Mouse (Mus musculus) heart, postnatal 0 days (tissue): ENCODE data around the gene Smad9. TPM values are rescaled to one million over a fixed set of nuclear protein-coding genes. Genes with fewer than 3 reads are reported as not detected.

Experiments
- ATAC-seq: fragments of 200-750 bp; cut with Nextera tagmentation; 2 replicates; pipeline ENCODE4 v1.8.0; 2017; ENCODE audit warnings: low read depth, moderate number of reproducible peaks, moderate library complexity; ENCODE audit not compliant: insufficient read depth
- DNase-seq: peaks from one replicate; pipeline ENCODE4 v3.0.0-alpha.2; 2016; ENCODE audit warnings: low spot score
- H3K27ac ChIP-seq: fragments of 300-500 bp; sonication (generic); 2 replicates; pipeline ENCODE4 v1.5.1; 2014; ENCODE audit warnings: low read depth, mild to moderate bottlenecking
- H3K27me3 ChIP-seq: fragments of 300-500 bp; sonication (generic); 2 replicates; pipeline ENCODE4 v1.6.1; 2014; ENCODE audit warnings: low read length, mixed read lengths; ENCODE audit not compliant: control insufficient read depth, insufficient read depth
- H3K36me3 ChIP-seq: fragments of 300-500 bp; sonication (generic); replicated peaks from 2 replicates; pipeline ENCODE4 v1.6.1; 2014; ENCODE audit warnings: low read length, mixed read lengths; ENCODE audit not compliant: control insufficient read depth, insufficient read depth
- H3K4me1 ChIP-seq: fragments of 300-500 bp; sonication (generic); 2 replicates; pipeline ENCODE4 v1.6.1; 2014; ENCODE audit warnings: antibody characterized with exemption; ENCODE audit not compliant: control insufficient read depth, insufficient read depth
- H3K4me2 ChIP-seq: fragments of 300-500 bp; sonication (generic); 2 replicates; pipeline ENCODE4 v1.6.1; 2014; ENCODE audit warnings: low read depth, mild to moderate bottlenecking, low read length, moderate library complexity
- H3K4me3 ChIP-seq: fragments of 300-500 bp; sonication (generic); 2 replicates; pipeline ENCODE4 v1.5.1; 2014; ENCODE audit warnings: low read depth, low read length
- H3K9ac ChIP-seq: fragments of 300-500 bp; sonication (generic); replicated peaks from 2 replicates; pipeline ENCODE4 v1.6.1; 2014; ENCODE audit warnings: low read depth, low read length, mixed read lengths
- H3K9me3 ChIP-seq: fragments of 300-500 bp; sonication (generic); replicated peaks from 2 replicates; pipeline ENCODE4 v1.6.1; 2016; ENCODE audit warnings: low read length; ENCODE audit not compliant: control insufficient read depth
- CTCF ChIP-seq: IDR thresholded peaks from 2 replicates; pipeline ENCODE4 v1.5.1; 2016; ENCODE audit warnings: antibody characterized with exemption, control low read depth, low read depth
- EP300 ChIP-seq: IDR thresholded peaks from 2 replicates; pipeline ENCODE4 v1.6.1; 2016; ENCODE audit warnings: antibody characterized with exemption, low read depth
- WGBS: fragments of 180-500 bp; shearing (Covaris S2); extraction: QIAGEN DNeasy Blood & Tissue Kit; methylation state at CpG from one replicate; pipeline ENCODE4 v1.1.7; 2014; 5-methylcytosine and 5-hydroxymethylcytosine counted together
- polyA plus RNA-seq: library from polyadenylated mRNA; unstranded; fragments of >200 nt; fragmentation: Nextera tagmentation; extraction: Ambion mirVana; gene quantifications from 2 replicates; pipeline ENCODE4 v1.2.1, GENCODE M21; 2015
- total RNA-seq: library from RNA; depleted of rRNA; stranded (reverse); fragments of >200 nt; gene quantifications from 2 replicates; pipeline ENCODE4 v1.2.3, GENCODE M21; 2014; ENCODE audit warnings: low replicate concordance; rRNA removed

Smad9 gene
- total RNA-seq (0.69 and 1.0 TPM in 2 replicates), polyA plus RNA-seq (0.27 and 0.30 TPM in 2 replicates)

DNA sequence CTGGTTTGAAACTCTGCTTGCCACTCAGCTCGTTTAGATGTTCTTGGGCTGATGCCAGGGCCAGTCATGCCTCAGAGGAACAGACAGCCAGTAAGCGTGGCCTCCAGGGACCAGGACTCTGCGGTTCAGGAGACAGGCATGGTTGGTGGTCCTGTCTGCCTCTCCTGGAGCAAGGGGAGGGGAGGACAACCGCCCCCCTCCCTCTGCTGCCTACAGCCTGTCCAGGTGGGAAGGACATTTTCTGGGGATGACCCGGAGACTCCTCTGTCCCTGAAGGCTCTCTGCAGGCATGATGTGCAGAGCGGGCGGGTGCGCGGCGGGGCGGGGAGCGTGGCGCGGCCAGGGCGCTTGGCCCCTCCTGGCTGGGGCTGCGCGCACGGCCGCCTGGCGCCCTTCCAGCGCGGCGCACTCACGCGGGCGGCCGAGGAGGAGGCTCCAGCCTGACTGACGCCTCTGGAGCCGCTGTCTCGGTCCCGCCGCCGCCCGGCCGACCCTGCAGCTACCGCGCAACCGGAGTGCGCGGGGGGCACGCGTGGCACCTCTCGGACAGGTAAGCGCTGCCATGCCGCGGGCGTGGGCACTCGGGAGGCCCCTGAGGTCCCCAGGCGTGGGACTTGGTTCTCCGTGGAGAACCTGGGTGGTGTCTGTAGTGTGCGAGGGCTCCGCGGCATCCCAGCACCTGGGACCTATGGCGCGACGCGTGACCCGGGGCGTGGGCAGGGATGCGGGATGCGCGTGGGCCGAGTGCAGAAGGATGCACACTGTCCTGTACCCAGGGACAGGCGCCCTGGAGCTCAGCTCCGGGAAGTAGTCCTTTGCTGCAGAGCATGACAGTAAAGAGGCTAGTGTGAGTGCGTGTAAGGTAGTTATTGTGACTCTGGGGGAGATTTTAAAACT lies at the start of gene Smad9:
Gene Smad9 (plus strand): TSS at position 438 of the 897 bp plus-strand sequence.
- peak; percentile 87 for ATAC-seq
- Histone ChIP-seq H3K4me1 (0 out of 2 replicates have a peak, but pooled peaks cover 4% of the 10 kb centered on the region), H3K27ac (peak within 1 kb of the TSS; percentile 28), H3K4me3 (peak within 1 kb of the TSS; percentile 63), H3K4me2 (peak within 1 kb of the TSS; percentile 92), H3K9ac (peak within 1 kb of the TSS; percentile 53), H3K36me3 (peaks cover 5% of the 10 kb centered on the region; the same call in 1 of the 2 replicates), H3K27me3 (no peaks in the 10 kb centered on the region), H3K9me3 (no peaks in the 10 kb centered on the region)
- WGBS: under 1% methylated on average over 59 of the region's 66 CpGs
- DNase-seq: peak; percentile 64
- no peak for TF ChIP-seq EP300
- no peak for TF ChIP-seq CTCF

GRCm38 (mm10) chr3:54708972-54709371 lies 46.4 kb upstream of the Smad9 start:
- Histone ChIP-seq H3K36me3 (peaks cover 87% of the 10 kb centered on the region), H3K4me2 (no peak overlapping the region), H3K9ac (no peak overlapping the region), H3K9me3 (no peaks in the 10 kb centered on the region), H3K4me1 (no peaks in the 10 kb centered on the region), H3K4me3 (no peak overlapping the region), H3K27me3 (no peaks in the 10 kb centered on the region), H3K27ac (no peak overlapping the region)
- ATAC-seq: no peak; the same call in 1 of the 2 replicates
- 55% methylated on average over 9 of the region's 9 CpGs for WGBS
- no peak for TF ChIP-seq EP300
- TF ChIP-seq CTCF: no peak
- DNase-seq: no peak

- Histone ChIP-seq H3K9ac (no peak within 1 kb of the TSS), H3K4me2 (no peak within 1 kb of the TSS), H3K36me3 (peaks cover 84% of the 10 kb centered on the region), H3K27me3 (no peaks in the 10 kb centered on the region), H3K4me3 (no peak within 1 kb of the TSS), H3K4me1 (no peaks in the 10 kb centered on the region), H3K27ac (no peak within 1 kb of the TSS), H3K9me3 (no peaks in the 10 kb centered on the region)
- WGBS: 88% methylated on average over 6 of the region's 6 CpGs
- no peak for ATAC-seq
- no peak for DNase-seq
- TF ChIP-seq CTCF (no peak), EP300 (no peak)
These were observed 41.1 kb upstream of the Smad9 start, which contains the start of gene Gm21958 for GRCm38 (mm10) chr3:54714253-54714652. Gene Gm21958, minus strand, starts transcription at chr3:54714353.

DNA sequence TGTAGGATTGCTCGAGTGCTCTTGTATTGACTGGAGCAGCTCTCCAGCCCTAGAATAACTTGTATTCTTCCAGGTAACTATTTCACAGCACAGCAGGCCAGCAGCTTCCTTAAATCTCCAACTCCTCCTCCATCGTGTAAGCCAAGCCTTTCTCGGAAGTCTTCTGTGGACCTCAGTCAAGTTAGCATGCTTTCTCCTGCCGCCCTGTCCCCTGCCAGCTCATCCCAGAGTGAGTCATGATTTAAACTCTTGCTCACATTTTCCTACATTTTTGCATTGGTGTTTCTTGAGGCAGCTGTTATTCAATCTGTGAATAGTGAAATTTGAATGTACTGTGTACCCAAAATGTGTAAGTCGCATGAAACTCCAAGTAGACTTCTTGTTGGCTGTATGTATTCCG lies 39.9 kb upstream of the Smad9 start:
- H3K4me3 ChIP-seq: no peak overlapping the region
- H3K4me1 ChIP-seq: no peaks in the 10 kb centered on the region
- ATAC-seq: no peak
- H3K36me3 ChIP-seq: peaks cover 79% of the 10 kb centered on the region
- no peak overlapping the region for H3K27ac ChIP-seq
- H3K9me3 ChIP-seq: no peaks in the 10 kb centered on the region
- DNase-seq: no peak
- H3K4me2 ChIP-seq: no peak overlapping the region
- no peak overlapping the region for H3K9ac ChIP-seq
- 85% methylated on average over 6 of the region's 6 CpGs for WGBS
- TF ChIP-seq CTCF (no peak), EP300 (no peak)
- H3K27me3 ChIP-seq: no peaks in the 10 kb centered on the region

- H3K27ac ChIP-seq: no peak overlapping the region
- DNase-seq (no peak), ATAC-seq (no peak)
- no peak for TF ChIP-seq EP300
- no peak for TF ChIP-seq CTCF
- no peak overlapping the region for H3K9ac ChIP-seq
- H3K4me1 ChIP-seq: no peaks in the 10 kb centered on the region
- WGBS: 84% methylated on average over 6 of the region's 6 CpGs
- H3K4me3 ChIP-seq: no peak overlapping the region
- no peaks in the 10 kb centered on the region for H3K9me3 ChIP-seq
- H3K4me2 ChIP-seq: no peak overlapping the region
- peaks cover 78% of the 10 kb centered on the region for H3K36me3 ChIP-seq
- H3K27me3 ChIP-seq: no peaks in the 10 kb centered on the region
These were observed 38.0 kb upstream of the Smad9 start for GRCm38 (mm10) chr3:54717348-54717747.
